Mouse (Mus musculus) adrenal gland (tissue): ENCODE measurements around the gene Ssb.
"Not testable (repeated sequence)": the region's sequence is repeated elsewhere in the genome, so short reads cannot be mapped to it uniquely, and the experiment has no call there.

ENCODE experiments used
- intact Hi-C: fragments of 180-260 bp; cut with DNase I; formaldehyde crosslinking; loops from one replicate; pipeline ENCODE4 v1.15.1; 2025

Ssb gene

DNA sequence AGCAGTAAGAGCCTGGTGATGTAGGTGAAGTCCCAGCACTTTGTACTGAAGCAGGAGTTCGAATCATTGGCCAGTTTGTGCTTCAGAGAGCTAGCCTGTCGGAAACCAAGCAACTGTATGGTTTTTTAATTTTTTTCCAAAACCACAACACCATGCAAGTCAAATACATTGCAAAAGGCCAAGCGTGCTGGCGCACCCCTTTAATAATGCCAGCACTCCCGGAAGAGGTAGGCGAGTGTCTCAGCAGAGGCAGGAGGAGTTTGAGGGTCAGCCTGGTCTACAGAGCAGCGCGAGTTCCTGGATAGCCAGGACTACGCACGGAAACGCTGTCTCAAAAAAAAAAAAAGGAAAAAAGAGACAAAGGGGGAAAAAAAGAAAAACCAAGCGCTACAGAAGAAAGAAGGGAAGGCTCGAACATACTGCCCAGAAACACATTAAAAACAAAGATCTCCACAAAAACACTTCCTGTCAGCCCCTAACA is 350 bp upstream of the Ssb start:
- intact Hi-C loops: no loop called here

DNA sequence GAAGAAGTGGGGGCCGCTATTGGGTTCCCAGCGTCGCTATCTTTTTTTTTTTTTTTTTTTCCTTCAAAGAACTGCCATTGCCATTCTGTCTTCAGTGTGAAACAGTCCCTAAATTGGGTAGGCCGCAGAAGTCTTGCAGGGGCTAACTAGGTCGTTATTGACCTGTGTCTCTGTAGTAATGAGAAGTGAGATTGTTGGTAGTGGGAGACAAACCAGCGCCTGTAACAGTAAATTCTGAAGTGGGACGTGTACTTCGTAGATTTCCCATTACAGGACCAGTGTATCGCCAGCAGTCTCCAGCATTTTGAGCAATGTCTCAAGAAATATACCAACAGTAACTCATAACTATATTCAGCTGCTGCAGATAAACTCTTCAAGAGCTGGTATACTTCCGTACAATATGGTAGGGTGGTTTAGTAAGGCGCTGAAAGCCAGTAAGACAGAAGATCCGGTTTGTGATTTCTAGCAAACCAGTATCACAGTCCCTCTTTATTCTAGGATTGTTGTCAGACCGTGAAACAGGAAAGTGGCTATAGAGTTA is 825 bp downstream of the Ssb start:
- intact Hi-C loops: no loop called here

GRCm38 (mm10) chr2:69883990-69884391 is 22.6 kb downstream of the Ssb start:
- intact Hi-C loops: no loop called here

DNA sequence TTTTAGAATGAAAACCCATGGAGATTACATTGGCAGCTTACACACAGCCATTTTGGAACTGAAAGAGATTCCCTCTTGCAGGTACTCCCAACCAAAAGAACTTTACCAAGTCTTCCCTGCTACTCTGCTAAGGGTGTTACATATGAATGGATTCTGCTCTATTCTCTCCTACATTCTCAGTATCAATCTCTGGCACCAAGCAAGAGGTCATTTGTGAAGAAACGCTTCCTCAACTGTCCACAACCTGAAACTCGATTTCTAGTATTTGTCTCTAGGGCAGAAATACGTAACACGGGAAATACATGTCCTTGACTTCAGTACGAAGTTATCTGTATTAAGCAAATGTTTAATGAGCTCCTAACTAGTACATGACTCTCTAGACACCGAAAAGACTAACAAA is 23.2 kb downstream of the Ssb start:
- intact Hi-C loops: no loop called here

DNA sequence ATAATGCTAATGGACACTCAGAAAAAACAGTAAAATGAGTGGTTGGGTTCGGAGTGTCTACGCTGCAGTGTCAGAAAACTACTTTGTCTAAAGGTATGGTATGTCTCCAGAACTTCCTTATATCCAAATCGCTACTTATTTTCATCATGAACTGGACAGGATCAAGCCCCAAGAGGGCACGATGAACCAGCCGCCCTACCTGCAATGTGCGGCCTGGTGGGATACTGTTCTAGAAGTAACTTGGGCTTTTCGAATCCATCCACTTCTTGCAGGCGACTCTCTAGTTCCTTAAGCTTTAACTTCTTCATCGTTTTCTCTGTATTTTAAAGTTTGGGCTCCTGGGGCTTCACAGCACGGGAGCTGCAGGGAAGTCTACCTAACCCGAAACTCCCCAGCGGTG is 23.7 kb downstream of the Ssb start:
- intact Hi-C loops: no loop called here

DNA sequence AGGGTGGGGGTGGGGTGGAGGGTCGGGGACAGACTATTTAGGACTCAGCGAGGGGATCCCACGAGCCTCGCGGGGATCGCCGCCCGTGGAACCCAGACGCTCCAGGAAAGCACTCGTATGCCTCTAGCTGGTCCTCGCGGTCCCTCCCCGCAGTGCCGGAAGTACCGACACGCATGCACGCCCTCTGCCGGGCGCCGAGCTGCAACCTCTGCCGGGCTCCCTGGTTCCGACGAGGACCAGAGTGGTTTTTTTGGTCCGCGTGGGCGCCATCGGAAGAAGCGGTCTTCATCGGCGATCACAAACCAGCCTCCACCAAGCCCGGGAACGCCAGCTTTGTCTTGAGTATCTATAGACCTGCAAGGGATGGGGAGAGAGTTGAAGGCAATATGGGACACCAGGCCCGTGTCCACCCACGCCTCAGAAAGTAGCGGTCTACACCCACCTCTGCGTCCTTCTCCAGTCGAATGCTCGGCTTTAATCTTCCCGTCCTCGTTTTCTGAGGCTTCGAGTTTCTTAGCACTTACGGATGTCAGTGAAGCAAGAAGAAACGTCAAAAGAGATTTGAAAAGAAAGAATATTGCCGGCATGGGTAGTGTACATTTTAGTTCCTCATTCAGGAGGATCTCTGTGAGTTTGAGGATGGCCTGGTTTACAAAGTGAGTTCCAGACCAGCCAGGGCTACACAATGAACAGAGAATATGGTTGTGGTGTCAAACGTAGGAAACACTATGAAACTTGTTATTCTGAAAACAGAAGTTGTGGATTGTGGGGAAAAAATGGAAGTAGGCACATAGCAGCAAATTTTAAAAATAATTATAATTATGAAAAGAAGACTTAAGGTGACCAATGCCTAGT is 24.3 kb downstream of the Ssb start, which contains the start of gene Mettl5:
TSS of gene Mettl5 (minus strand) at position 165 of the 855 bp plus-strand sequence.
- intact Hi-C loops: no loop called here

DNA sequence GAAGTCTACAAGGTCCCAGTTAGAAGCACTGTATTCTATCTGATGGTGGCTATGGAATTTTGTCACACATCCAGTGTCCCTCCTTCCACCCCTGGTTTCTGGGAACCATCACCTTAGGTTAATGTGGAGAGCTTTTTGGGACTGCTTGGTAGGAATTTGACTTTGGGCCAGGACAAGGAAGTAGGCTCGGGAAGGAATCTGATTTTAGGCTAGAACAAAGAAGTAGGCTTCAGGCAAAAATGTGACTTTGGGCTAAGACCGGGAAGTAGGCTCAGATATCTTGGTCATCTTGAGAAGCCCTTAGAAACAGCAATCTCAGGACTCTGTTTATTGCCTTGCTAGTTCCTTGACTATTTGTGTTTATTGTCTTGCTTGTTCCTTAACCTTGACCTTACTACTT is 27.6 kb downstream of the Ssb start:
- intact Hi-C loops: no loop called here

DNA sequence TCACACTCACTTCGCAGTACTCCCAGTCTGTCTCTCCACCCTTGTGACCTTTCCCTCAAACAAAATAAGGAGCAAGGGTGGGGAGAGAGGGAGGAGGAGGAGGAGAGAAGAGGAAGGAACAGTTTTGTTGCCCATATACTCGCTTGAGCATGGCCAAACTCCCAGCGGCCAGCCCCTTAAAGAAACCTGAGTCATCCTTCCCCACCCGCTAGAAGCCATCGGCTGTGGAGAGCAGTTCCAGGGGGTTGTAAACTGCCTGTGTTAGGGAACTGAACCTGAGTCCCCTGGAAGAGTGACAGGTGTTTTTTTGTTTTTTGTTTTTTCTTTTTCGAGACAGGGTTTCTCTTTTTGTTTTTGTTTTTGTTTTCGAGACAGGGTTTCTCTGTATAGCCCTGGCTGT is 29.5 kb downstream of the Ssb start:
- intact Hi-C loops: no loop called here

DNA sequence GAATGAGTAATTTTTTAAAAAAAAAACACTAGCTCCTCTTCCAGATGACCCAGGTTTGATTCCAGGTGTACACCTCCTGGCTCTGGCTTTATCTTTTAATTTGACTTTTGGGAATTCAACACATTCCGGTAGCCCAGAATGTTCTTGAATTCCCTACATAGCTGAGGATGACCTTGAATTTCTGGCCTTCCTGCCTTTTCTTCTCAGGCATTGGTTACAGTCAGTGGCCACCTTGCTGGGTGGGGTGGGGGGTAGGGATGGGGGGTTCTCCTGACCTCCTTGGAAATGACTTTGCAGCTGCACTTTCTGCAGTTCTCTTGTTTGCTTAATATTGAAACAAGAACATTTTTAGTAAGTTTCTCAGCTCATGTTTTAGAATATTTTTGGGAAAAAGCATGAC is 31.8 kb downstream of the Ssb start:
- intact Hi-C loops: no loop called here

- intact Hi-C loops: no loop called here
These were observed 32.5 kb downstream of the Ssb start for GRCm38 (mm10) chr2:69893891-69894290.

DNA sequence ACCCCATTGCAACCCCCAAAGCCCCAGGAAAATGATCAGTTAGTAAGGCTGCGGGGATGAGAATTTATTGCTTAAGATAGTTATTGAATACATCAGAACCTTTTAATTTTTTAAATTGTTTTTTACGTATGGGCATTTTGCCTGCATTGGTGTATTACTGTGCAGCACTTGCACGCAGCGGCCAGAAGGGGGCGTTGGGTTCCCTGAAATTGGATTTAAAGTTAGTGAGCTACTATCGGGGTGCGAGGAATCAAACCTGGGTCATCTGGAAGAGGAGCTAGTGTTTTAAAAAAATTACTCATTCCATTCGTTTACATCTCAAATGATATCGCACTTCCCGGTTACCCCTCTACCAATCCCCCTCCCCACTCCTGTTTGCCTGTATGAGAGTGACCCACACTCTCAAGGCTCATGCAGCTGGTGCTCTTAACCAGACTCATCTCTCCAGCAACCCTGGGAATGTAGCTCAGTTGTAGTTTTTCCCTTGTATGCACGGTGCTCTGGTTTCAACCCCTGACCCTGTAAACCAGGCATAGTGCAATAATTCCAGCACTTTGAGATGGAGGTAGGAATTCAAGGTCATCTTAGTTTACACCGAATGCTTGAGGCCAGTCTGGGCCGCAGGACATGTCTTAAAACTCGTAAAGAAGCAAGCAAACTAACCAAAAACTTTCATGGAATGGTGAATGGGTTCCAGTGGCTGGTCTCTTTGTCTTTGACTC is 34.3 kb downstream of the Ssb start:
- intact Hi-C loops: no loop called here

DNA sequence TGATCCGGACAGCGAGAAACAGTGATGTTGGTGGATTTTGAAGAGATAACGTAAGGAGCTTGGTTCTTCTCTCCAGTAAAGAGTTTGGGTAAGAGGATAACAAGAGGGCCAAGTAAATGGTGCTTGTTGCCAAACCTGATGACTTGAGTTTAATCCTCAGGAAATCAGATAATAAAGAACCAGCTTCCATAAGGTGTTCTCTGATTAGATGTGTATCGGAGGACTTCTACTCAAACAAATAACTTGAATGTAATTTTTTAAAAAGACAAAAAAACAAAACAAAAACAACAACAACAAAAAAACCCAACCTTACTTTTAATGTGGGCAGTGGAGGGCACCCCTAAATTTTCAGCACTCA is 34.8 kb downstream of the Ssb start:
- intact Hi-C loops: no loop called here

DNA sequence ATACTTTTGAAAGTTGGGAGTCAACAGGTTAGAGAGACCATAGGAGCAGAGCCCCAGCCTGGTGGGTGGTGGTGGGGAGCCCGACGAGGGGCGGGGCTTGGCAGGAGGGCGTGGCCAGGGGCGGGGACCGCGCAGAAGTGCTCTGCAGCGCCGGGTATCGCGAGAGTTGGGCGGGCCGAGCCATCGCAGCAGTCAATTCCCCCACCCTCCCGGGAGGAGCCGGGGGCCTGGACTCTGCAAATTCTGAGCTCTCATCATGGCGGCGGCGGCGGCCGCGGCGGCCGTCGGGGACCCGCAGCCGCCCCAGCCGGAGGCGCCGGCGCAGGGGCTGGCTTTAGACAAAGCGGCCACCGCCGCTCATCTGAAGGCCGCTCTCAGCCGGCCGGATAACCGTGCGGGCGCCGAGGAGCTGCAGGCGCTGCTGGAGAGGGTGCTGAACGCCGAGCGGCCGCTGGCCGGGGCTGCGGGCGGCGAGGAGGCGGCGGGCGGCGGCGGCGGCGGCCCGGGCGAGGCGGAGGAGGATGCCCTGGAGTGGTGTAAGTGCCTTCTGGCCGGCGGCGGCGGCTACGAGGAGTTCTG is 35.8 kb downstream of the Ssb start, which contains the start of gene Ubr3:
TSS of gene Ubr3 (plus strand) at position 208 of the 579 bp plus-strand sequence.
- intact Hi-C loops: no loop called here

DNA sequence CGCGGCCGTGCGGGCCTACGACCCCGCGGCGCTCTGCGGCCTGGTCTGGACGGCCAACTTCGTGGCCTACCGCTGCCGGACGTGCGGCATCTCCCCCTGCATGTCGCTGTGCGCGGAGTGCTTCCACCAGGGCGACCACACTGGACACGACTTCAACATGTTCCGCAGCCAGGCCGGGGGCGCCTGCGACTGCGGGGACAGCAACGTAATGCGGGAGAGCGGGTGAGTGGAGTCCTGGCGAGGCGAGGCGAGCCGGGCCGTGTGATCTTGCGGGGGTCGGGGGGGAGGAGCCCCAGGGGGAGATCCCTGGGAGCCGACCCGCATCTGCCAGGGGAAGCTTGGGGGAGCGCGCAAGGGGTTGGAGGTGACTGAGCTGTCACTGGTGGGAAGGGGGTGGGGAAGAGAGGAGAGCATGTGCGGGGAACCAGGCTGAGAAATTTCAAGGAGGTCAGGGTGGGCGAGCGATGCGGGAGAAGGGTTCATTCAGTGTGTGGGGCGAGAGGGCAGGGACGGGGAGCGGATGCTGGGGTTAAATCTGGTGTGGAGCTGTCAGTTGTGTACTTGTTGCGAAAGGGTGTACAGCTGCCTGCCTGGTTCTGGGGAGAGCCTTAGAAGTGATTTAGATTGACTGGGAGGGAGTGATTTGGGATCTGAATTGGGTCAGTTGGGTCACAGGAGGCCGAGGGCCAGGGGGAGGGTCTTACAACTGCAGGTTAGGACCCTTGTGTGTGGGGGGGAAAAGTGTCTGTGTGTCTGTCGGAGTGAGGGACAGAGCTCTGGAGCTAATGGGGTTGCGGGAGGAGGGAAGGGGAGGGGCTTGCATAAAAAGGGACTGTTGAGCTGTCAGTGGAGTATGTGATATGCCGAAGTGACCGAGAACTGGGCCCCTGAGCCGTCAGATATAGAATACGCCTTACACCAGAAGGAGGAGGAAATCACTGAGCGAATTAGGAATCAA is 36.5 kb downstream of the Ssb start:
- intact Hi-C loops: no loop called here

- intact Hi-C loops: no loop called here
These were observed 42.2 kb downstream of the Ssb start for GRCm38 (mm10) chr2:69903541-69903940.

DNA sequence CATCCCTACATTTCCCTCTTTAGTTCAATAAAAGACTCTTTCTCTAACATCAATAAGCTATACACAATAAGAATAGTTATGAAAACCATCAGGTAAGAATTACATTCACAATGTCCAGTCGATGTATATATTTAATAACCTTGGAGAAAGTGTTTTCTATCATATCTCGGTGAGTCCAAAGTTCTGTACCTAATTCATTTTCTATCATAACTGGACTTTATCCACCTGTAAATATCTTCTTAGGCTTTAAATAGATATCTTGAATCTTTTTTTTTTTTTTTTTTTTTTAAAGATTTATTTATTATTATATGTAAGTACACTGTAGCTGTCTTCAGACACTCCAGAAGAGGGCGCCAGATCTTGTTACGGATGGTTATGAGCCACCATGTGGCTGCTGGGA is 46.0 kb downstream of the Ssb start:
- intact Hi-C loops: not testable (repeated sequence)

DNA sequence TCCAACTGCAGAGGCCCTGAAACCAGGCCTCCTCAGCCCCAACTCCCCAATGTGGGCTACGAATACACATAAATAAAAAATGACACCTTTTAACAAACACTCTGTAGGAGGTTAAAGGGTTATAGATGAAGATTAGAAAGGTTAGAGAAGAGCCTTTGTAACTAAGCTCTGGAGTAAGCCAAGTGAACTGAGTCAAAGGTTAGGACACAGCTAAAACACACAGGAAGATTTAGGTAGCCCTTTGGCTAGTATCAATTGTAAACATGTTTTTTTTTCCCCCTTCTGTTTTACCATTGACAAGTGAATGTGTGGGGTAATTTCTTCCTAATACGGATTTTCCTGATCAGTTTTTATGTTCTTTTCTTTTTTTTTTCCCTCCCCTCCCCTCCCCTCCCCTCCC is 51.4 kb downstream of the Ssb start:
- intact Hi-C loops: no loop called here

- intact Hi-C loops: no loop called here
These were observed 55.9 kb downstream of the Ssb start for GRCm38 (mm10) chr2:69917301-69917700.
